Mouse (Mus musculus) heart, postnatal 0 days (tissue): ENCODE measurements around the gene Ttll3. TPM values are rescaled to one million over a fixed set of nuclear protein-coding genes. Genes with fewer than 3 reads are reported as not detected.

Source experiments
- ATAC-seq: fragments of 200-750 bp; cut with Nextera tagmentation; 2 replicates; pipeline ENCODE4 v1.8.0; 2017; ENCODE audit warnings: low read depth, moderate number of reproducible peaks, moderate library complexity; ENCODE audit not compliant: insufficient read depth
- DNase-seq: peaks from one replicate; pipeline ENCODE4 v3.0.0-alpha.2; 2016; ENCODE audit warnings: low spot score
- H3K27ac ChIP-seq: fragments of 300-500 bp; sonication (generic); 2 replicates; pipeline ENCODE4 v1.5.1; 2014; ENCODE audit warnings: low read depth, mild to moderate bottlenecking
- H3K27me3 ChIP-seq: fragments of 300-500 bp; sonication (generic); 2 replicates; pipeline ENCODE4 v1.6.1; 2014; ENCODE audit warnings: low read length, mixed read lengths; ENCODE audit not compliant: control insufficient read depth, insufficient read depth
- H3K36me3 ChIP-seq: fragments of 300-500 bp; sonication (generic); replicated peaks from 2 replicates; pipeline ENCODE4 v1.6.1; 2014; ENCODE audit warnings: low read length, mixed read lengths; ENCODE audit not compliant: control insufficient read depth, insufficient read depth
- H3K4me1 ChIP-seq: fragments of 300-500 bp; sonication (generic); 2 replicates; pipeline ENCODE4 v1.6.1; 2014; ENCODE audit warnings: antibody characterized with exemption; ENCODE audit not compliant: control insufficient read depth, insufficient read depth
- H3K4me2 ChIP-seq: fragments of 300-500 bp; sonication (generic); 2 replicates; pipeline ENCODE4 v1.6.1; 2014; ENCODE audit warnings: low read depth, mild to moderate bottlenecking, low read length, moderate library complexity
- H3K4me3 ChIP-seq: fragments of 300-500 bp; sonication (generic); 2 replicates; pipeline ENCODE4 v1.5.1; 2014; ENCODE audit warnings: low read depth, low read length
- H3K9ac ChIP-seq: fragments of 300-500 bp; sonication (generic); replicated peaks from 2 replicates; pipeline ENCODE4 v1.6.1; 2014; ENCODE audit warnings: low read depth, low read length, mixed read lengths
- H3K9me3 ChIP-seq: fragments of 300-500 bp; sonication (generic); replicated peaks from 2 replicates; pipeline ENCODE4 v1.6.1; 2016; ENCODE audit warnings: low read length; ENCODE audit not compliant: control insufficient read depth
- CTCF ChIP-seq: IDR thresholded peaks from 2 replicates; pipeline ENCODE4 v1.5.1; 2016; ENCODE audit warnings: antibody characterized with exemption, control low read depth, low read depth
- EP300 ChIP-seq: IDR thresholded peaks from 2 replicates; pipeline ENCODE4 v1.6.1; 2016; ENCODE audit warnings: antibody characterized with exemption, low read depth
- WGBS: fragments of 180-500 bp; shearing (Covaris S2); extraction: QIAGEN DNeasy Blood & Tissue Kit; methylation state at CpG from one replicate; pipeline ENCODE4 v1.1.7; 2014; 5-methylcytosine and 5-hydroxymethylcytosine counted together
- polyA plus RNA-seq: library from polyadenylated mRNA; unstranded; fragments of >200 nt; fragmentation: Nextera tagmentation; extraction: Ambion mirVana; gene quantifications from 2 replicates; pipeline ENCODE4 v1.2.1, GENCODE M21; 2015
- total RNA-seq: library from RNA; depleted of rRNA; stranded (reverse); fragments of >200 nt; gene quantifications from 2 replicates; pipeline ENCODE4 v1.2.3, GENCODE M21; 2014; ENCODE audit warnings: low replicate concordance; rRNA removed

Ttll3 gene
- total RNA-seq (2.5 and 10.4 TPM in 2 replicates), polyA plus RNA-seq (0.64 and 0.97 TPM in 2 replicates)

- TF ChIP-seq CTCF (no peak), EP300 (no peak)
- H3K4me3 ChIP-seq: no peak within 1 kb of the TSS
- H3K9ac ChIP-seq: no peak within 1 kb of the TSS
- ATAC-seq: no peak
- H3K27me3 ChIP-seq: no peaks in the 10 kb centered on the region
- H3K4me1 ChIP-seq: no peaks in the 10 kb centered on the region
- H3K4me2 ChIP-seq: no peak within 1 kb of the TSS
- 69% methylated on average over 8 of the region's 8 CpGs for WGBS
- no peaks in the 10 kb centered on the region for H3K9me3 ChIP-seq
- H3K27ac ChIP-seq: no peak within 1 kb of the TSS
- DNase-seq: no peak
- H3K36me3 ChIP-seq: peaks cover 64% of the 10 kb centered on the region
Observed at GRCm38 (mm10) chr6:113388960-113389359, at the start of gene Ttll3. Gene Ttll3, plus strand, starts transcription at chr6:113389260.

- Histone ChIP-seq H3K4me3 (no peak overlapping the region), H3K9ac (no peak overlapping the region; the same call in 1 of the 2 replicates), H3K27me3 (no peaks in the 10 kb centered on the region), H3K27ac (no peak overlapping the region; the same call in 1 of the 2 replicates), H3K4me1 (peaks cover 42% of the 10 kb centered on the region), H3K4me2 (peak overlapping the region; percentile 96; the same call in 1 of the 2 replicates), H3K9me3 (no peaks in the 10 kb centered on the region), H3K36me3 (peaks cover 40% of the 10 kb centered on the region)
- 71% methylated on average over 6 of the region's 6 CpGs for WGBS
- no peak for DNase-seq
- no peak for TF ChIP-seq EP300
- no peak for ATAC-seq
Observed at GRCm38 (mm10) chr6:113341574-113341973, 47.5 kb upstream of the Ttll3 start.

- no peaks in the 10 kb centered on the region for H3K9me3 ChIP-seq
- H3K36me3 ChIP-seq: peaks cover 39% of the 10 kb centered on the region
- 18% methylated on average over 5 of the region's 7 CpGs for WGBS
- no peaks in the 10 kb centered on the region for H3K27me3 ChIP-seq
- peak overlapping the region; percentile 96 for H3K4me2 ChIP-seq
- H3K9ac ChIP-seq: no peak overlapping the region
- DNase-seq (no peak), ATAC-seq (no peak)
- no peak overlapping the region; the same call in 1 of the 2 replicates for H3K27ac ChIP-seq
- H3K4me3 ChIP-seq: peak overlapping the region; percentile 91; the same call in 1 of the 2 replicates
- H3K4me1 ChIP-seq: peaks cover 37% of the 10 kb centered on the region
- TF ChIP-seq CTCF (no peak), EP300 (no peak)
Observed at GRCm38 (mm10) chr6:113342297-113342696, 46.8 kb upstream of the Ttll3 start.

GRCm38 (mm10) chr6:113343177-113344092 lies 45.6 kb upstream of the Ttll3 start, which contains the start of gene Camk1:
Gene Camk1, minus strand, starts transcription at chr6:113343984.
- peak within 1 kb of the TSS; percentile 86 for H3K9ac ChIP-seq
- H3K4me2 ChIP-seq: peak within 1 kb of the TSS; percentile 96
- DNase-seq (peak; percentile 75), ATAC-seq (peak; percentile 85)
- H3K9me3 ChIP-seq: no peaks in the 10 kb centered on the region
- peaks cover 32% of the 10 kb centered on the region for H3K4me1 ChIP-seq
- peaks cover 27% of the 10 kb centered on the region for H3K36me3 ChIP-seq
- no peak for TF ChIP-seq EP300
- TF ChIP-seq CTCF: no peak
- WGBS: 7% methylated on average over 32 of the region's 32 CpGs
- H3K27me3 ChIP-seq: no peaks in the 10 kb centered on the region
- peak within 1 kb of the TSS; percentile 91 for H3K4me3 ChIP-seq
- H3K27ac ChIP-seq: peak within 1 kb of the TSS; percentile 80

- Histone ChIP-seq H3K27ac (peak overlapping the region; percentile 80), H3K4me3 (peak overlapping the region; percentile 91), H3K36me3 (peaks cover 19% of the 10 kb centered on the region), H3K4me1 (peaks cover 32% of the 10 kb centered on the region), H3K4me2 (peak overlapping the region; percentile 96), H3K9ac (peak overlapping the region; percentile 86), H3K9me3 (no peaks in the 10 kb centered on the region), H3K27me3 (no peaks in the 10 kb centered on the region)
- DNase-seq (peak; percentile 58), ATAC-seq (peak; percentile 72)
- TF ChIP-seq EP300 (peak; percentile 42; the same call in 1 of the 2 replicates), CTCF (no peak)
- WGBS: 10% methylated on average over 2 of the region's 2 CpGs
Observed at GRCm38 (mm10) chr6:113344321-113344720, 44.7 kb upstream of the Ttll3 start.
